Mouse (Mus musculus) v-Abl transformed pro-B cells (cell line): ENCODE results near the gene Naaladl2.

Experiments
- in situ Hi-C, 2 experiments: fragments of 400-800 bp; cut with MboI; formaldehyde crosslinking; loops; one replicate each; pipeline ENCODE4 v1.15.1; 2025; ENCODE audit not compliant: unreplicated experiment in 2 of 2

Naaladl2 gene

GRCm38 (mm10) chr3:24714770-24715169 lies 429.3 kb downstream of the Naaladl2 start:
- in situ Hi-C loops = no loop called here

GRCm38 (mm10) chr3:24705778-24706423 lies 438.2 kb downstream of the Naaladl2 start:
- in situ Hi-C loops = no loop called here

GRCm38 (mm10) chr3:24690162-24690915 lies 453.7 kb downstream of the Naaladl2 start:
- in situ Hi-C loops = no loop called here

GRCm38 (mm10) chr3:24670500-24670899 lies 473.6 kb downstream of the Naaladl2 start:
- in situ Hi-C loops = no loop called here

GRCm38 (mm10) chr3:24668052-24668916 lies 475.8 kb downstream of the Naaladl2 start:
- in situ Hi-C loops = no loop called here

- in situ Hi-C loops = no loop called here
These were observed 478.7 kb downstream of the Naaladl2 start for GRCm38 (mm10) chr3:24665408-24665807.

- in situ Hi-C loops = no loop called here
These were observed 480.3 kb downstream of the Naaladl2 start for GRCm38 (mm10) chr3:24663749-24664148.

GRCm38 (mm10) chr3:24630032-24630431 lies 514.0 kb downstream of the Naaladl2 start:
- in situ Hi-C loops = no loop called here

GRCm38 (mm10) chr3:24605485-24605884 lies 538.6 kb downstream of the Naaladl2 start:
- in situ Hi-C loops = no loop called here

GRCm38 (mm10) chr3:24604791-24605320 lies 539.2 kb downstream of the Naaladl2 start:
- in situ Hi-C loops = no loop called here

GRCm38 (mm10) chr3:24595447-24595846 lies 548.6 kb downstream of the Naaladl2 start:
- in situ Hi-C loops = no loop called here

- in situ Hi-C loops = no loop called here
These were observed 587.4 kb downstream of the Naaladl2 start for GRCm38 (mm10) chr3:24556617-24557016.

GRCm38 (mm10) chr3:24553701-24554100 lies 590.4 kb downstream of the Naaladl2 start:
- in situ Hi-C loops = no loop called here

GRCm38 (mm10) chr3:24552631-24553030 lies 591.4 kb downstream of the Naaladl2 start:
- in situ Hi-C loops = no loop called here

- in situ Hi-C loops = no loop called here
These were observed 610.1 kb downstream of the Naaladl2 start for GRCm38 (mm10) chr3:24533775-24534458.

GRCm38 (mm10) chr3:24514918-24515317 lies 629.1 kb downstream of the Naaladl2 start:
- in situ Hi-C loops = no loop called here

- in situ Hi-C loops = no loop called here
These were observed 657.5 kb downstream of the Naaladl2 start for GRCm38 (mm10) chr3:24486456-24487112.

- in situ Hi-C loops = no loop called here
These were observed 680.1 kb downstream of the Naaladl2 start for GRCm38 (mm10) chr3:24463941-24464340.

- in situ Hi-C loops = no loop called here
These were observed 703.4 kb downstream of the Naaladl2 start for GRCm38 (mm10) chr3:24440621-24441020.

- in situ Hi-C loops = no loop called here
These were observed 711.3 kb downstream of the Naaladl2 start for GRCm38 (mm10) chr3:24432761-24433160.
